Mouse (Mus musculus) liver, embryonic 14.5 days (tissue): ENCODE measurements around the gene E130308A19Rik.

Experiments used
- CTCF ChIP-seq: IDR thresholded peaks from 2 replicates; pipeline ENCODE4 v1.5.1; 2016; ENCODE audit warnings: antibody characterized with exemption, low read depth, control low read depth
- EP300 ChIP-seq: IDR thresholded peaks from 2 replicates; pipeline ENCODE4 v1.6.1; 2016; ENCODE audit warnings: antibody characterized with exemption, low read depth

DNA sequence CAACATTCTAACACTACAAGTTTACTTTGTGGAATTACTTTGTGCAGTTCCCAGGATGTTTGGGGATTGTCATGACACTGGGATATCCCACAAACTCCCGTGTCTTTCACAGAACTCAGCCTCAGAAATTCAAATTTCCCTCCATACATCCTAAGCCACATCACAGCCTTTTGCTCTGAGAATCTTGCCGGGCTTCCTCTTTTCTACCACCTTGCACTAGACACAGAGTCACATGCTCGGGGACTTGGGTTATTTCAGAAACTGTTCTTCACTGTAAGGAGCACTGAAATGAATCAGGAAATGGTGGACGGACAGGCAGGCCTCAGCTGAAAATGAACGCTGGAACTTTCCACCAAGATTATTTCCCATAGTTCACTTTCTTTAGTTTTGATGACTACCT, 177.3 kb downstream of the E130308A19Rik start:
- no peak for TF ChIP-seq EP300
- no peak for TF ChIP-seq CTCF
